Mouse (Mus musculus) embryo, embryonic 10 days (tissue): ENCODE data around the gene Tdpoz1.
"Not testable (repeated sequence)": the region's sequence is repeated elsewhere in the genome, so short reads cannot be mapped to it uniquely, and the experiment has no call there.

Experiments
- DNase-seq: peaks from one replicate; pipeline ENCODE4 v3.0.0-alpha.2; 2015; ENCODE audit warnings: low spot score

Gene Tdpoz1

GRCm38 (mm10) chr3:93676210-93676609, at the start of gene Tdpoz1:
Gene Tdpoz1 (minus strand): TSS chr3:93676310.
- not testable (repeated sequence) for DNase-seq

GRCm38 (mm10) chr3:93708969-93709637, 33.0 kb upstream of the Tdpoz1 start:
- DNase-seq = not testable (repeated sequence)

GRCm38 (mm10) chr3:93692970-93693369, 16.9 kb upstream of the Tdpoz1 start, which contains the start of gene Gm37596:
Gene Gm37596 (minus strand): TSS chr3:93693070.
- DNase-seq = not testable (repeated sequence)

- not testable (repeated sequence) for DNase-seq
Measured at GRCm38 (mm10) chr3:93670805-93671503, 5.2 kb downstream of the Tdpoz1 start.

- DNase-seq = no peak
Measured at GRCm38 (mm10) chr3:93654260-93654659, 21.9 kb downstream of the Tdpoz1 start.

GRCm38 (mm10) chr3:93652586-93652985, 23.5 kb downstream of the Tdpoz1 start, which contains the start of gene Tdpoz2:
Gene Tdpoz2 (minus strand): TSS chr3:93652686.
- no peak for DNase-seq

- not testable (repeated sequence) for DNase-seq
Measured at GRCm38 (mm10) chr3:93630917-93631714, 45.0 kb downstream of the Tdpoz1 start.
